In genomic region chr4:129102133-129102829, GRCm38 (mm10) we compare ENCODE assay signal across 30 mouse cellular contexts. TPM values are rescaled to one million over a fixed set of nuclear protein-coding genes. Genes with fewer than 3 reads are reported as not detected.
DNase-seq lines count a peak whose midpoint lies in the region; ATAC-seq and TF ChIP-seq lines count a peak whose summit lies in the region.
"Had no signal": no experiment of that assay in that cellular context is flagged by ENCODE, and none has a peak within 500 bp of the region (broad histone marks: within the 10 kb centered on the region; RNA-seq: fewer than 3 reads in every experiment).

No protein-coding gene starts in this region.

- no peaks in the 10 kb centered on the region for H3K79me2 ChIP-seq in liver, adult 2 months (ENCODE audit: control insufficient read depth, insufficient read depth, low read length)

- H3K27ac ChIP-seq in liver, adult 2 months (replicated peaks; ENCODE audit: insufficient read depth, low read depth, low read length), result peak overlapping the region; percentile 53
- no peak overlapping the region for H3K27ac ChIP-seq in liver, embryonic 12.5 days
- H3K27ac ChIP-seq in liver, embryonic 13.5 days, result no peak overlapping the region
- H3K27ac ChIP-seq in small intestine, adult 2 months (ENCODE audit: insufficient read depth, low read depth, low read length), result peak overlapping the region; percentile 99
- H3K27ac ChIP-seq: hindbrain, embryonic 13.5 days; limb, embryonic 12.5 days; macrophage had no signal

- H3K9me3 ChIP-seq in liver, embryonic 12.5 days (replicated peaks), result no peaks in the 10 kb centered on the region
- H3K9me3 ChIP-seq in liver, embryonic 13.5 days (replicated peaks), result no peaks in the 10 kb centered on the region
- H3K9me3 ChIP-seq: G1E; hindbrain, embryonic 13.5 days; limb, embryonic 12.5 days had no signal

- TF ChIP-seq CTCF in liver, adult 2 months (IDR thresholded peaks at IDR 0.05; ENCODE audit: low read depth, low read length), result no peak
- peak; percentile 27; the same call in 1 of the 2 replicates for TF ChIP-seq CTCF in small intestine, adult 2 months (IDR thresholded peaks at IDR 0.05; ENCODE audit: extremely low read depth, insufficient read length, insufficient replicate concordance, low read depth, low read length)

- no peak overlapping the region for H3K4me3 ChIP-seq in liver, adult 2 months (ENCODE audit: insufficient read depth, low read depth, low read length)
- no peak overlapping the region for H3K4me3 ChIP-seq in liver, embryonic 12.5 days
- no peak overlapping the region for H3K4me3 ChIP-seq in liver, embryonic 13.5 days (replicated peaks)
- H3K4me3 ChIP-seq in small intestine, adult 2 months (ENCODE audit: low read depth, low read length), result peak overlapping the region; percentile 44
- H3K4me3 ChIP-seq: hindbrain, embryonic 13.5 days; limb, embryonic 12.5 days had no signal

- H3K9ac ChIP-seq in liver, adult 2 months (ENCODE audit: low read depth, low read length), result peak overlapping the region; percentile 29
- H3K9ac ChIP-seq in liver, embryonic 12.5 days, result no peak overlapping the region
- H3K9ac ChIP-seq in liver, embryonic 13.5 days, result no peak overlapping the region
- H3K9ac ChIP-seq: hindbrain, embryonic 13.5 days; limb, embryonic 12.5 days had no signal

- TF ChIP-seq POLR2A in liver, adult 2 months (IDR thresholded peaks at IDR 0.05; ENCODE audit: extremely low read depth, insufficient read depth, low read length), result no peak
- TF ChIP-seq POLR2A in small intestine, adult 2 months (IDR thresholded peaks at IDR 0.05; ENCODE audit: low read depth, low read length), result no peak

- WGBS in liver, adult 2 months, result 11% methylated on average over 14 of the region's 14 CpGs
- 54% methylated on average over 14 of the region's 14 CpGs for WGBS in liver, embryonic 12.5 days (ENCODE audit: insufficient replicate concordance)
- WGBS in liver, embryonic 13.5 days (ENCODE audit: insufficient replicate concordance), result 61% methylated on average over 14 of the region's 14 CpGs
- 27% methylated on average over 14 of the region's 14 CpGs for WGBS in small intestine, adult 2 months

- 0 out of 2 replicates have a peak, but pooled peaks cover 2% of the 10 kb centered on the region for H3K27me3 ChIP-seq in liver, adult 2 months (ENCODE audit: control insufficient read depth, insufficient read depth, low read length)
- H3K27me3 ChIP-seq in liver, embryonic 12.5 days (replicated peaks), result peaks cover 59% of the 10 kb centered on the region
- H3K27me3 ChIP-seq in liver, embryonic 13.5 days, result peaks cover 42% of the 10 kb centered on the region
- no peaks in the 10 kb centered on the region for H3K27me3 ChIP-seq in small intestine, adult 2 months (ENCODE audit: control insufficient read depth, insufficient read depth, low read length)

- ATAC-seq in liver, embryonic 12.5 days, result no peak; the same call in 1 of the 2 replicates
- peak; percentile 42 for ATAC-seq in liver, embryonic 13.5 days (ENCODE audit: low read depth)
- ATAC-seq: forebrain, embryonic 14.5 days; midbrain, embryonic 16.5 days had no signal

- peak; percentile 82 for DNase-seq in liver, adult 2 months (ENCODE audit: extremely low read depth, low read depth, low spot score)
- DNase-seq in liver, embryonic 13.5 days, result no peak
- no peak for DNase-seq in urinary bladder, postnatal 25 days (ENCODE audit: low spot score)
- DNase-seq in adrenal gland, postnatal 25 days, result no peak
- no peak for DNase-seq in spleen, postnatal 4 days (ENCODE audit: low spot score in 2 of 2)
- DNase-seq: adrenal gland, adult 8-10 months; cerebellum, adult 9-10 months; cerebellum, postnatal 36 days; gastrocnemius, postnatal 25 days; heart, adult 18-20 months; heart, postnatal 4 days; kidney, adult 18-20 months; kidney, postnatal 4 days; lung, adult 2 months; lung, postnatal 10 days; right cerebral cortex, adult 18-20 months; thymus, adult 18-20 months; thymus, postnatal 25 days had no signal

- no peaks in the 10 kb centered on the region for H3K36me3 ChIP-seq in liver, adult 2 months (ENCODE audit: control insufficient read depth, insufficient read depth, low read length)
- no peaks in the 10 kb centered on the region for H3K36me3 ChIP-seq in liver, embryonic 12.5 days
- H3K36me3 ChIP-seq in liver, embryonic 13.5 days, result no peaks in the 10 kb centered on the region
- no peaks in the 10 kb centered on the region for H3K36me3 ChIP-seq in small intestine, adult 2 months (ENCODE audit: control insufficient read depth, insufficient read depth, low read length)
- H3K36me3 ChIP-seq: G1E; hindbrain, embryonic 13.5 days; limb, embryonic 12.5 days had no signal

- no peak overlapping the region for H3K4me2 ChIP-seq in liver, embryonic 12.5 days
- H3K4me2 ChIP-seq in liver, embryonic 13.5 days, result no peak overlapping the region
- H3K4me2 ChIP-seq: heart, embryonic 11.5 days; hindbrain, embryonic 13.5 days; limb, embryonic 12.5 days had no signal

- H3K4me1 ChIP-seq in liver, adult 2 months (ENCODE audit: control insufficient read depth, insufficient read depth, low read length), result peaks cover 12% of the 10 kb centered on the region
- H3K4me1 ChIP-seq in liver, embryonic 12.5 days, result no peaks in the 10 kb centered on the region
- H3K4me1 ChIP-seq in liver, embryonic 13.5 days (replicated peaks), result peaks cover 22% of the 10 kb centered on the region
- peaks cover 23% of the 10 kb centered on the region for H3K4me1 ChIP-seq in small intestine, adult 2 months (ENCODE audit: control insufficient read depth, insufficient read depth, insufficient read length, low read length)

RNA-seq across cellular contexts. Expression of gene Tmem54, which starts 3.1 kb away (rescaled TPM):
- total RNA-seq in liver, adult 2 months (2014; rRNA removed), result 0.13 TPM in 1 of 2 replicates, not detected in the other
- 0.37 and 0.65 TPM in 2 replicates for polyA plus RNA-seq in liver, adult 2 months (2012; rRNA removed)
- 1.9 and 2.0 TPM in 2 replicates for polyA plus RNA-seq in liver, embryonic 12.5 days (2016; fragmentation: Nextera tagmentation; extraction: Ambion mirVana)
- 1.9 and 2.1 TPM in 2 replicates for polyA plus RNA-seq in liver, embryonic 13.5 days (2015; fragmentation: Nextera tagmentation; extraction: Ambion mirVana)
- 473 and 851 TPM in 2 replicates for polyA plus RNA-seq in small intestine, adult 2 months (2012; rRNA removed)
- not detected in 2 replicates for total RNA-seq in adrenal gland, postnatal 25 days (2021)
- total RNA-seq: adrenal gland, adult 8-10 months; G1E; gastrocnemius, postnatal 25 days; heart, adult 18-20 months; heart, postnatal 4 days; left cerebral cortex, adult 18-20 months; left cerebral cortex, postnatal 25 days; neutrophil, adult 5-6 weeks had no signal
- polyA plus RNA-seq: forebrain, embryonic 14.5 days; G1E; hindbrain, embryonic 13.5 days; macrophage; midbrain, embryonic 16.5 days had no signal

RNA-seq across cellular contexts. Expression of gene Hpca, which starts 19.6 kb away (rescaled TPM):
- total RNA-seq in liver, adult 2 months (2014; rRNA removed), result 0.18 and 0.47 TPM in 2 replicates
- polyA plus RNA-seq in liver, adult 2 months (2012; rRNA removed), result 0.23 and 0.27 TPM in 2 replicates
- 1.9 and 2.3 TPM in 2 replicates for polyA plus RNA-seq in liver, embryonic 12.5 days (2016; fragmentation: Nextera tagmentation; extraction: Ambion mirVana)
- polyA plus RNA-seq in liver, embryonic 13.5 days (2015; fragmentation: Nextera tagmentation; extraction: Ambion mirVana), result 0.92 and 1.2 TPM in 2 replicates
- 0.56 and 0.72 TPM in 2 replicates for polyA plus RNA-seq in small intestine, adult 2 months (2012; rRNA removed)
- 0.81 and 1.2 TPM in 2 replicates for total RNA-seq in adrenal gland, postnatal 25 days (2021)
- total RNA-seq: G1E; gastrocnemius, postnatal 25 days; neutrophil, adult 5-6 weeks had no signal
- polyA plus RNA-seq: G1E; lung, adult 2 months; macrophage had no signal

RNA-seq across cellular contexts. Expression of gene Fndc5, which starts 34.5 kb away (rescaled TPM):
- total RNA-seq in liver, adult 2 months (2014; rRNA removed), result 0.54 and 0.83 TPM in 2 replicates
- 0.17 and 0.87 TPM in 2 replicates for polyA plus RNA-seq in liver, adult 2 months (2012; rRNA removed)
- polyA plus RNA-seq in liver, embryonic 12.5 days (2016; fragmentation: Nextera tagmentation; extraction: Ambion mirVana), result 1.3 and 1.8 TPM in 2 replicates
- polyA plus RNA-seq in liver, embryonic 13.5 days (2015; fragmentation: Nextera tagmentation; extraction: Ambion mirVana), result 1.1 TPM in 2 replicates
- polyA plus RNA-seq in small intestine, adult 2 months (2012; rRNA removed), result 0.36 and 0.87 TPM in 2 replicates
- 3.9 and 6.6 TPM in 2 replicates for total RNA-seq in adrenal gland, postnatal 25 days (2021)
- total RNA-seq: neutrophil, adult 5-6 weeks had no signal
- polyA plus RNA-seq: macrophage had no signal

RNA-seq across cellular contexts. Expression of gene Rnf19b, which starts 44.2 kb away (rescaled TPM):
- 35.0 and 46.2 TPM in 2 replicates for total RNA-seq in liver, adult 2 months (2014; rRNA removed)
- 44.0 and 49.1 TPM in 2 replicates for polyA plus RNA-seq in liver, adult 2 months (2012; rRNA removed)
- 7.1 TPM in 2 replicates for polyA plus RNA-seq in liver, embryonic 12.5 days (2016; fragmentation: Nextera tagmentation; extraction: Ambion mirVana)
- polyA plus RNA-seq in liver, embryonic 13.5 days (2015; fragmentation: Nextera tagmentation; extraction: Ambion mirVana), result 4.8 and 5.9 TPM in 2 replicates
- 99.3 and 218 TPM in 2 replicates for polyA plus RNA-seq in small intestine, adult 2 months (2012; rRNA removed)
- total RNA-seq in adrenal gland, postnatal 25 days (2021), result 20.5 and 29.8 TPM in 2 replicates

Comparison
In these comparisons a context has a peak if more than half of its experiments do, and no peak if none do; other contexts are left out.
1. H3K27ac ChIP-seq: peak in liver, adult 2 months (single experiment) and small intestine, adult 2 months (single experiment); none in liver, embryonic 12.5 days (single experiment) and liver, embryonic 13.5 days (single experiment).
2. RNA of gene Tmem54, which starts 3.1 kb away (polyA plus RNA-seq): 473 to 851 TPM in small intestine, adult 2 months; 1.9 to 2.1 TPM in liver, embryonic 13.5 days, 1.9 to 2.0 TPM in liver, embryonic 12.5 days and 0.37 to 0.65 TPM in liver, adult 2 months; every median in the first group is over 100 times any median in the second.